Mouse (Mus musculus) ovary, postnatal 10 days (tissue): ENCODE data around the gene Acot2.
"Not testable (repeated sequence)": the region's sequence is repeated elsewhere in the genome, so short reads cannot be mapped to it uniquely, and the experiment has no call there.

Source experiments
- DNase-seq: peaks from one replicate; pipeline ENCODE4 v3.0.0; 2022; ENCODE audit warnings: low spot score

Acot2 gene

DNA sequence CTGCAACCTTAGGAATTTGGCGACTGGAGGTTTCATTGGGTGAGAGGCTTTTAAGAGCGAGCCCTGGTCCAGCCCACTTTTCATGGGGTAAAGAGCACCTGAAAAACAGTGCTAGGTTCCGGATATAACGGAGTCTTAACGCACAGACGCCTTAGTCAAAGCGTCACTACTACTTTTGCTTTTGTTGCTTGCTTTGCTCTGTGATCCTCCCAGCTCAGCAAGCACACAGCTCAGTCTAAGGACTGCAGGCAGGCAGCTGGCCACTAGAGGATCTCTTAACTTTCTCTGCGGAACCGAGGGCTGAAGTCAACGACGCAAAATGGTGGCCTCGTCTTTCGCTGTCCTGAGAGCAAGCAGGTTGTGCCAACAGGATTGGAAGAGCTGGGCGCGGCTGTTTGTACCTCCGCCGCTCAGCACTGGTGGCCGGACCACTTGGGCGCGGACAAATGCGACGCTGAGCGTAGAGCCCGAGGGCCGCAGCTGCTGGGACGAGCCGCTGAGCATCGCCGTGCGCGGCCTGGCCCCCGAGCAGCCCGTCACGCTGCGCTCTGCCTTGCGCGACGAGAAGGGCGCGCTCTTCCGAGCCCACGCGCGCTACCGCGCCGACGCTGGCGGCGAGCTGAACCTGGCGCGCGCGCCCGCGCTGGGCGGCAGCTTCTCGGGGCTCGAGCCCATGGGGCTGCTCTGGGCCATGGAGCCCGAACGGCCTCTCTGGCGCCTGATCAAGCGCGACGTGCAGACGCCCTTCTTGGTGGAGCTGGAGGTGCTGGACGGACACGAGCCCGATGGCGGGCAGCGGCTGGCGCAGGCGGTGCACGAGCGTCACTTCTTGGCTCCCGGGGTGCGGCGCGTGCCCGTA, at the start of gene Acot2:
TSS of gene Acot2 (plus strand) at position 279 of the 859 bp plus-strand sequence.
- peak; percentile 61 for DNase-seq

DNA sequence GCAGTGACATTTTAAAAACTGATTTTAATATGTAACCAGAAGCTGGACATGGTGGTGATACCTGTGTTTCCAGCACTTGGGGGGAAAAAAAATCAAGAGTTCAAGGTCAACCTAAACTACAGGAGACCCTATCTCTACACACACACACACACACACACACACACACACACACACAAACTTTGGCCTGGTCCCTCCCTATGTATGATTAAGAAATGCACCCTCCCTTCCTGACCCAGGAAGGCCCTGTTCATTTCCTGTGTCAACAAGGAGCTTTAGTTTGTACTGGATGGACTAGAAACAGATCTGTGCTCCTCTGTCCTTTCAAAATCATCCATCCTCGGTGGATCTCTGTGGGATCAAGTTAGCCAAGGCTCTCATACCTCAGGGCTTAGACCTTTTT, 49.1 kb upstream of the Acot2 start:
- not testable (repeated sequence) for DNase-seq

DNA sequence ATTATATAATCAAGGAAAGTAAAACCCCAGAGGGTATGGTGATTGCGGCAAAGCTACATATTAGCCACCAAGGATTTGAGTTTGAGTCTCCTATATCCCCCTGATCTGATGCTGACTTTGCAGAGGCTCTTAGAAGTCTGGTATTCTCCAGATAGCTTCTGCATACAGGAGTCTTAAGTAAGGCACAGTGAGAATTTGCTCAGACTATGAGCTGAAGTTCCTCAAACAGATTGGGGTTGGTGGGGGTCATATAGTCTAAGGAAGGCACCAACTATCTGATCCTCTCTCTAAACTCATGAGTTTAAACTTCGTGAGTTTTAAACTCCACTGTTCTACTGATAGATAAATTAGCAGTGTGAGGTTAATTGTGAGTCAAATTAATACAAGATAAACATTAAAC, 48.3 kb upstream of the Acot2 start:
- DNase-seq, result no peak

DNA sequence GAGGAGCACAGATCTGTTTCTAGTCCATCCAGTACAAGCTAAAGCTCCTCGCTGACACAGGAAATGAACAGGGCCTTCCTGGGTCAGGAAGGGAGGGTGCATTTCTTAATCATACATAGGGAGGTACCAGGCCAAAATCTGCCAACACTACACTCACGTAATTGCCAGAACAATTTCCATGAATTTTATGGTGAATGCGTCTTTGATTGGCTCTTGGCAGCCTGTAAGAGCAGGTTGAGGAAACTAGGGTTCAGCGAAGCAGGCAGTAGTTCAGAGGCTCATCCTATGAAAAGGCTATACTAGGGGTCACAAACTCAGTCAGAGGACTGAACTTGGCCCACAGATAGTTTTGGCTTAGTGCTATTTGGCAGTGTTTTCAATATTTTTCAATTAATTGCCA, 47.6 kb upstream of the Acot2 start:
- no peak for DNase-seq

DNA sequence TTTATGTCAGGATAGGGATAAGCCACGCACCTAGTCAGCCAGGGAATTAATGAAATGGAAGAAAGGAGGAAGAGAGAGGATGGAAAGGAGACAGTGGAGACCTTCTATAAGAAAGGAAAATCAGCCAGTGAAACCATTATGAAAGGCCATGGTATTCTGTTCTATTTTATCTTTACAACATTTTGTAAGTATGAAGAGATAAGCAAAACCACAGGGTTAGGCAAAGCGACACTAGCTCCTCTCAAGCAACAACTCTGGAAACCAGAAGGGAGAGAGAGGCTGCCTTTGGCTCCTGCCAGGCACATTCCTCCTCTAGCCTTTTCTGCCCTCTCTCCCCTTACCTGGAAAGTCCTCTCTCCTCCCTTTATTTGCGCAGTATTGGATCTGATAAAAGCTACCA, 45.7 kb upstream of the Acot2 start:
- DNase-seq, result no peak

DNA sequence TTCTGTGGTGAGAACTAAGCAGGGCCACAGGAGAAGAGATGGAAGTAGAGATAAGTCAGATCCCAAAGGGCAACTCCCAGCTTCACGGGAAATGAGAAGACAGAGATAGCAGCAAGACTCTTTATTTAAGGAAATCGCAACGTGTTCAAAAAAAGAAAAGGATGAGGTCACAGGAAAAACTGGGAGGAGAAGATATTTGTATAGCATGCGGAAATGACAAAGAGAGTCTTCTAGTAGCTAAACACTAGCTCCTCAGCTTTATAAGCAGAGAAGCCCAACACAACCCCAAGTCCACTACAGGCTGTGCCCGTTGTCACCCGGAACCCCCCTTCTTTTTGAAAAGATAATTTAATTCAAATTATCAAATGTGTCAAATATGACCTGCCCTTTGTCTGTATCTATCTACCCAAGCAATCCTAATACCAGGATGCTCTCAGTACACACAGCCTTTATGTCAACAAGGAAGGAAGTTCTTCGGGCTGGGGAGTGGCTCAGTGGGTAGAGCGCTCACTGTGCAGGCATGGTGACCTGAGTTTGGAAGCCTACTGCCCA, 40.3 kb upstream of the Acot2 start:
- no peak for DNase-seq

DNA sequence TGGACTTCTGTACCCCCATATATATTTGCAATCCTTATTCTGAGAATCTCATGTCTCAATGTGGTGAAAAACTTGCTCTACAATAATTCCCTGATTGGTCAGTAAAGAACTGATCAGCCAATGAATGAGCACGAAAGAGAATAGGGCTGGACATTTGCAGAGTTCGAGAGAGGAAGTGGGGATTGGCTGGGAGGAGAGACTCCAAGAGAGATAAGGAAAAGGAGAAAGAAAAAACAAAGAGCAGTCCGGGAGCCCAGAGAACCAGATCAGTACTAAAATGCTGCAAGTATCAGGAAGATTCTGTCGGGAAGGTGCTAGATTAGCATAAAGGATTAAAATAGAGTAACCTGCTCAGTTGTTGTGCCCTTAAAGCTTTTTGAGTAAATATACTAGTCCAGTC, 38.6 kb upstream of the Acot2 start:
- no peak for DNase-seq

DNA sequence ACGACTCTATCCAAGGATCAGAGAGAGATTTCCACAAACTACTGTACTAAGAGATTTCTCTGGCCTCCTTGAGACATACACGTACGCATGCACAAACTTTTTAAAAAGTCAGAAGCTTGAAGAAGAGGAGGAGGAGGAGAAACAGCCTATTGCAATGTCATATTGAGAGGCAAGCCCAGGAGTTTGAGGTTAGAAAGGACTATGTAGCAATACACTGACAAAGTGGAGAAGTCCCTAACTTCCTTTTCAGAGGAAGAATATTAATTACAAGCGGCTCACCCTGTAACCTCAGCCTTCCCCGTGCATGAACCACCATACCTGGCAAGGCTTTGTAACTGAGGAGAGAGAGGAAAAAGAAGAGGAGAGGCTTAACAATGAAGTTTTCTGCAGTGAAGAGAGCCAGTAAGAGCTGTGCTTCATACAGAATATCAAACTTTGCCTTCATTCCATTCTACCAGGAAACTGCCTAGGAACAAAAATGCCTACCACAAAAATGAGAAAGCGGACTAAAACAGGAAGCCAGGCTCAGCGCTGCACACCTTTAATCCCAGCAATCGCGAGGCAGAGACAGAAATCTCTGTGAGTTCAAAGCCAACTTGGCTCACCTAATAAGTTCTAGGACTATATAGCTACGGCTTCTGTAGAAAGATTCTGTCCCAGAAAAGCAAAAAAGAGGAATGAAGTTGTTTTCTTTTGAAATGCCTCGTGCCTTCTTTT, 37.7 kb upstream of the Acot2 start:
- DNase-seq, result no peak

DNA sequence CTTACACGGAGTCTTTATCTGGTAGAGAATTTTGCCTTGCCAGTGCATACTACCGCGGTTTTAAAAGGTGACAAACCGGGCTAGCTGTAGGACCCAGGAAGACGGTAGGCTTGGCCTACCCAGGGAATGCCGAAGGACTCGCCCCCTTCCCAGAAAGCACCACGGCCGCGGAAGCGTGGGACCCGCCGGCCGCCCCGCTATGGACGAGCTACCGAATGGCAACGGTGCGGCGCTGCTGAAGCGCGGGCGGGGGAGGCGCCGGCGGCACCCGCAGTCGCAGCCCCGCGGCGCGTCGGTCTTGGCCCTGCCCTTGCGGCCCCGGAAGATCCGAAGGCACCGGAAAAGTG, 37.2 kb upstream of the Acot2 start, which contains the start of gene Riox1:
TSS of gene Riox1 (plus strand) at position 116 of the 347 bp plus-strand sequence.
- peak; percentile 48 for DNase-seq

DNA sequence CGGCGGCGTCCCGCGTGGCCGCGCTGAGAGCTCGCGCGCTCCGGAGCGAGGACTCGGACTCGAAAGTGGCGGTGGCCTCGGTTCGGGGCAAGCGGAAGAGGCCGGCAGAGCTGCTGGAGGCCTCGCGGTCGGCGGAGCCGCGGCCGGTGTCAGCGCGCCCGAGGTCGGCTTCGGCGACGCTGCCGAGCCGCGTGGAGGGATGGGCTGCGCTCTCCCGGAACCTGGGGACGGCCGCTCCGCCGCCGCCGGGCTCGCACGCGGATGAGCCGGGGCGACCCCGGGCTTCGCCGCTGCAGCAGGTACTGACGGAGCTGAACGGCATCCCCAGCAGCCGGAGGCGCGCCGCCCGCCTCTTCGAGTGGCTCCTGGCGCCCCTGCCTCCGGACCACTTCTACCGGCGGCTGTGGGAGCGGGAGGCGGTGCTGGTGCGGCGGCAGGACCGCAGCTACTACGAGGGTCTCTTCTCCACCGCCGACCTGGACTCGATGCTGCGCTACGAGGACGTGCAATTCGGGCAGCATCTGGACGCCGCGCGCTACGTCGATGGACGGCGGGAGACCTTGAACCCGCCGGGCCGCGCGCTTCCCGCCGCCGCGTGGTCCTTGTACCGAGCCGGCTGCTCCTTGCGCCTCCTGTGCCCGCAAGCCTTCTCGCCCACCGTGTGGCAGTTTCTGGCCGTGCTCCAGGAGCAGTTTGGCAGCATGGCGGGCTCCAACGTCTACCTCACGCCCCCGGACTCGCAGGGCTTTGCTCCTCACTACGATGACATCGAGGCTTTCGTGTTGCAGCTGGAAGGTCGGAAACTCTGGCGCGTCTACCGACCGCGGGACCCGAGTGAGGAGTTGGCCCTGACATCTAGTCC, 36.6 kb upstream of the Acot2 start:
- peak; percentile 13 for DNase-seq

DNA sequence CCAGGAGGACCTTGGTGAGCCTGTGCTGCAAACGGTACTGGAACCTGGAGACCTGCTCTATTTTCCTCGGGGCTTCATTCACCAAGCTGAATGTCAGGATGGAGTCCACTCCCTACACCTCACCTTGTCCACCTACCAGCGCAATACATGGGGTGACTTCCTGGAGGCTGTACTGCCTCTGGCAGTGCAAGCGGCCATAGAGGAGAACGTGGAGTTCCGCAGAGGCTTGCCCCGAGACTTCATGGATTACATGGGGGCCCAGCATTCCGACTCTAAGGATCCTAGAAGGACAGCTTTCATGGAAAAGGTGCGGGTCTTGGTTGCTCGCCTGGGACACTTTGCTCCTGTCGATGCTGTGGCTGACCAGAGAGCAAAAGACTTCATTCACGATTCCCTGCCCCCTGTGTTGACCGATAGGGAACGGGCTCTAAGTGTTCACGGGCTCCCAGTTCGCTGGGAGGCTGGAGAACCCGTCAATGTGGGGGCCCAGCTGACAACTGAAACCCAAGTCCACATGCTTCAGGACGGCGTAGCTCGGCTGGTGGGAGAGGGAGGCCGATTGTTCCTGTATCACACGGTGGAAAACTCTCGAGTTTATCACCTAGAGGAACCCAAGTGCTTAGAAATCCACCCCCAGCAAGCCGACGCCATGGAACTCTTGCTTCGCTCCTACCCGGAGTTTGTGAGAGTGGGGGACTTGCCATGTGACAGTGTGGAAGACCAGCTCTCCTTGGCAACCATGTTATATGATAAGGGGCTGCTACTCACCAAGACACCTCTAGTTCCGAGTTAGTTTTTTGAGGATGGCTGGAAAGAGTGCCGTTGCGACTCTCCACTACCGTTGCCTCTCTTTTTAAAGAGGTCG, 35.7 kb upstream of the Acot2 start:
- no peak for DNase-seq

DNA sequence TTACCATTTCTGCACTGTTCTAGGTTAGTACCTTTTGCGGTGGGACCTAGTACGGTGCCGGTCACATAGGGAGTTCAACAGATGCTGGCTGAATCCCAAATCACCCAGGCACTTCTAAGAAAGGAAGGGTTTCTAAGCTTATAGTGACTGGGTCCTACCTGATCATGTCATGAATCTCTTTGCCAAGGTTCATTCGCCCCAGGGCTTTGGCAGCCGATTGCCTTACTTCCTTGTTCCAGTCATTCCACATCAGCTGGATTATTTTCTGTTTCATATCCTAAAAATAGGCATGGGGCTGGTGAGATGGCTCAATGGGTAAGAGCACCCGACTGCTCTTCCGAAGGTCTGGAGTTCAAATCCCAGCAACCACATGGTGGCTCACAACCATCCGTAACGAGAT, 29.4 kb upstream of the Acot2 start:
- no peak for DNase-seq

DNA sequence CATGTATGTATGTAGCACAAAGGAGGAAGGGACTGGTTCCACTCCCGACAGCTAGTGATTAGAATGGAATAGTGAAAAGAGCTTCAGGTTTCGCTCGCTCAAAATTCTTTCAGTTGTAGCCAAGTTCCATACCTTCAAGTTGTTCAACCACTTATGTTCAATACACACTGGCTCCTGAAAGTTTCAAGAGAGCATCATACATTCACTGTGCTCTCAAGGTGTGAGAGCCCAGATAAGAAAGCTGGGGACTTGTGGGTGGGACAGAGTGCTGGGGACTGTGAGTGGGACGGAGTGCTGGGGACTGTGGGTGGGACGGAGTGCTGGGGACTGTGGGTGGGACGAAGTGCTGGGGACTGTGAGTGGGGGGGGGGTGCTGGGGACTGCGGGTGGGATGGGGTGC, 22.4 kb upstream of the Acot2 start:
- DNase-seq, result no peak

DNA sequence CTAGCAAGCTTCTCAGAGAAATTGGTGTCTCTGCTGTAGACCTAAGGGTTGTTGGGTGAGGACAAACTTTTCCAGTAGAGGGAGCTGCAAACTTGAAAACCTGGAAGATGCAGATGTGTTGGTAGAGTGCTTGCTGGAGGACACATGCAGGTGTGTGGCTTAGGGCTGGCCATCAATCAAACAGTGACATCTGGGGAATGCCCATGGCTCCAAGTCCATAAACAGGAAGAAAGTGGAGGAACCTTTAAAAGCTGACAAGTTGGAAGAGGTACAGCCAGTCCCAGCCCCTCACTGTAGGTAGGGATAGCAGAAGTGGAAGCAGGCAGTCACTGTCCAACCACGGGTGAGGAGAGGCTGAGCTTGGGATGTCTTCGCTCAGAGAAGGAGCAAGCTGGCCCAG, 15.5 kb upstream of the Acot2 start:
- no peak for DNase-seq

DNA sequence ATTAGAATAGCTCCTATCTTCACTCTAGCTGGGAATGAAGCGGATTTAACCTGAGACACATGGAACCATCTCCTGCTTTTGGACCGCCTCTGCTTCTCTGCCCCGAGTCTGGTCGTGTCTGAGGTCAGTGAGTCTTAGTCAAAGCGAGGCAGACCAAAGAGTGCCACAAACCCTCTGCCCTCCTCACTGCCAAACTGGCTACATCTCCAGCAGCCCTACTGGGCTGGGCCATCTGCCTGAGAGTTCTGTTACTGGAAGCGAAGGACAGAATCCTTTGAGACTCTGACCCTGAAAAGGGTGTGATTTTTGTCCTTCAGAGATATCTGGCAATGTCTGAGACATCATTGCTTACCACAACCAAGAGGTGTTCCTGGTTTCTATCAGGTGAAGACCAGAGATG, 8.8 kb upstream of the Acot2 start:
- DNase-seq, result no peak

DNA sequence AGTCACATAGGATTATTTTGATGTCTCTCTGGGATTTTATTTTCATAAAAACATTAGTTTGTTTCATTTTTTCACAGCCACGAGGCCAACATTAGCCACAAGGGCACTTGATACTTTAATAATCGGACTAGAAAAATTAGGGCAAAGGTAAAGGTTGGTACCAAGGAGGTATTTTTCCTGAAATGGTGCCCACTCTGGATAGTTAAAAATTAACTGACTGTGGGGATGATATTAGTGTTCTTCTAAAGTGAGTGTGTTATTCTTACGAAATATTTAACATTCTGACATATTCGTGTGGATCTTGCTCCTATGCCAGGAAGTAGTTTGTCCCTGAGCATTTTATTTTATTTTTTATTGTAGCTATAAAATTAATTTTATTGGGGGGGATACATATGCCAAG, 6.0 kb upstream of the Acot2 start:
- no peak for DNase-seq

DNA sequence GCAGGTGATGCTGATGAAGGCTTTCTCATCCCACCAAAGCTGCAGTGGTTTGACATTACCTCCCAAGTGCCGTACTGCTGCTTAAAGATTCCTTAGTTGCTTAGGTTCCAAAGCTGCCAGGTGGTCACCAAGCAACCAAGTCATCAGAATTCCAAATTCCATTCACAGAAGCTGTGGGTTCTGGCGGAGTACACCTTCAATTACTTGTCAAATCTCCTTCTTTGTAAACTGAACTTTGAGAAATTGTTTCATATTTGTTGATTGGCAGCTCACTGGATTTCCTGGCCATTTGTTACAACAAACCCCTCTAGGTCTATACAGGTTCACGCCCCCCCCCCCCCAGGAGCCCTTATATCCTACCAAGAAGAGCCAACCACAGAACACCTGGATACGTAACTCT, 2.9 kb upstream of the Acot2 start, which contains the start of gene Heatr4:
TSS of gene Heatr4 (minus strand) at position 101 of the 400 bp plus-strand sequence.
- no peak for DNase-seq

DNA sequence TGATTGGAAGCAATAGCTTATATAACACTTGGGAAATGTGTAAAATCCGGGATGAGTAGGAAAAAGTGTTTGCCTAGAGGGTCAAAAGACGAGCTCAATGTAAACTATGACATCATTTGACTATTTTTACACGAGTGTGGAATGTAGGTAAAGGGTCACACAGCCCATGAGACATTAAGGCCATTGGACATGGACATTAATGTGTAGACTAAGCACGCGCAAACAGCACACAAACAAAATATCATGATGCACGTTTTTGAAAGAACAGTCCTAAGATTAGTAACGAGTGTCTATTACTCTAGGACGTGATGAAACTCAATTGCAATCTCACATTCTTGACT, 449 bp upstream of the Acot2 start:
- DNase-seq, result no peak

DNA sequence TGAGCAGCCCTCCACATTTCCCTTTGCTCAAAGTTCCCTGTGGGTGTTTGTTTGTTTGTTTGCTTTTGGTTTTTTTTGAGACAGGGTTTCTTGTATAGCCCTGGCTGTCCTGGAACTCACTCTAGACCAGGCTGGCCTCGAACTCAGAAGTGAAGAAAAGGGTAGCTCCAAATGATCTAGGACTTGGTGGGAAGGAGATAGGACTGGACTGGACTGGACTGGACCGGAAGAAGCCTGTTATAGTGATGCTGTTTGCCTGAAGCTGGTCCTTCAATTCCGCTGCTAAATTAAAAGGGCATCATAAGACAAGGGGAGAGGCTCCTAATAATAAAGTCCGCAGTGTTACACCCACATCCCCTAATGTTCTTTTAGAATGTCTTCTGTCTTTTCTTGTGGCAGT, 822 bp downstream of the Acot2 start:
- no peak for DNase-seq

DNA sequence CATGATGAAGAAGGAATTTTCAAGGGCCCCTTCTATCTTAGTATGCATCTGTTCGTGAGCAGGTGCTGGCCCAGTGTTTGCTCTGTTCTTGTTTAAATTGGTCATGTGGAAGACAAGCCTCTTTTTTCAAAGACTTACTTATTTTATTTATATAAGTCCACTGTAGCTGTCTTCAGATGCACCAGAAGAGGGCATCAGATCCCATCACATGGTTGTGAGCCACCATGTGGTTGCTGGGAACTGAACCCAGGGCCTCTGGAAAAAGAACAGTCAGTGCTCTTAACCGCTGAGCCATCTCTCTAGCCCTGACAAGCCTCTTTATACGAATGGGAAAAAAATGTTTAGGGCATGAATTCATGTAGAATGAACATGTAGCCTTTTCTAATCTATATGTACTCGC, 1.7 kb downstream of the Acot2 start:
- no peak for DNase-seq

DNA sequence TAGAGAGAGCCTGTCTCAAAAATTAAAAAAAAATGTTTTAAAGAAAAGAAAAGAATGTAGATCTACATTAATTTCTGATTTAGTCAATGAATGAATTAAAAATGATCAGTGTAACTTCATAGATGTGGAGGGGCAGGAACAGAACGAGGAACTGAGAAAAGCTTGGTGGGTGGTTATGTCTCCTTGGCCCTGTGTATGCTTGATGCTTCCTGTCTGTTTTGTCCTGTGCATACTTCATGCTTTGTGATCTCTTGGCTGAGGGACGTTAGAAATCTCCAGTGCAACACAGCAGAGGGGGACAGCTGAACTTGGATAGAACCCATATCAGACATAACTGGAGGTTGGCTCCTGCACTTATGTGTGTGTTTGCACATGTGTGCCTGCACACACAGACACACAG, 9.6 kb downstream of the Acot2 start:
- no peak for DNase-seq
